Mouse (Mus musculus) erythroblast, embryonic 14.5 days (primary cell): Measurements from ENCODE around the gene Zfp362.

ENCODE experiments used
- GATA1 ChIP-seq: IDR thresholded peaks from 2 replicates; pipeline ENCODE4 v1.6.1; 2012; ENCODE audit warnings: low read length, inconsistent platforms, mixed read lengths
- TAL1 ChIP-seq: IDR thresholded peaks from 3 replicates; pipeline ENCODE4 v1.6.1; 2012; ENCODE audit warnings: low read length, inconsistent platforms, mixed read lengths

GRCm38 (mm10) chr4:128785921-128786654, 19.8 kb downstream of the Zfp362 start:
- no peak for TF ChIP-seq TAL1
- no peak for TF ChIP-seq GATA1
